Mouse (Mus musculus) heart, postnatal 36 days (tissue): ENCODE measurements at regions not wholly inside any gene's neighbourhood (a gene's known extent, or its start where the extent isn't known, plus 50 kb on each side); places are given as distances from the start of the nearest gene placed in this dataset.

Source experiments
- DNase-seq, 2 experiments: peaks; one replicate each; pipeline ENCODE4 v3.0.0; 2021 to 2022
- intact Hi-C: fragments of 180-260 bp; cut with DNase I; formaldehyde crosslinking; loops from one replicate; pipeline ENCODE4 v1.15.1; 2025

GRCm38 (mm10) chrX:12358026-12358425 lies 197.9 kb upstream of the Bcor start:
- intact Hi-C loops: no loop called here

DNA sequence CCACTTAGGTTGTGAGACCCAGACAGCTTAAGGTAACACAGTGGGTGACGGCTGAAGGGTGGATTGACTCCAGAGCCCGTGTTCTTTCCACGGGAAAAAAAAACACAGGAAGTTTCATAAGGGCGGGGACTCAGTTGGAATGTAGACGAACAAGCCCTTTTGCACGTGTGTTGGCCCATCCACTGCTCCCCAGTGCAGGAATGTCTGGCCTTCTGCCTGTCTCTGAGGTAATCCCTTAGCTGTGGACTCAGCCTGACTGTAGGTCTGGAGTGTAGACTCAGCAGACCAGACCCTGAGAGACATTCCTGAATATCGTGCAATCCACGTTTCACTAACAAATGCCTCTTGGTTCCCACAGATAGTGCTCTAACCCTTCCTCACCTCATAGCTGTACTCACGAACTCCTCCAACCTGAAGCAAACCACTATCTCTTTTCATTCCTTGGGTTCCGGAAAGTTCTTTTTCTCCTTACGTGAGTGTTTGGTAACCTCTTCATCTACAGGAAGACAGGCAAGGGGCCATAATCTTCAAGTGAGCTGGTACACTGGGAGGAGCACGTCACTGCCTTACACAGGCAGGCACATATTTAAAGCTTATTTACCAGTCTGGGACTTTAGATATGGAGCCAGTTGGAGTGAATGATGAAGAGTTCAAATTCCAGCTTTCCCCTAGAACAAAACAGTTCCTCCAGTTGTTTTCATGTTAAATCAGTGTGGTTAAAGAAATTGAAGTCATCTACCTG lies 205.6 kb upstream of the Bcor start:
- peak; percentile 10 to 19 for DNase-seq
- intact Hi-C loops: no loop called here

More at GRCm38 (mm10) chrX:12358026-12358425, 197.9 kb upstream of the Bcor start:
- no peak for DNase-seq

- intact Hi-C loops: no loop called here
- no peak for DNase-seq
These were observed 206.6 kb upstream of the Bcor start for GRCm38 (mm10) chrX:12366801-12367200.

DNA sequence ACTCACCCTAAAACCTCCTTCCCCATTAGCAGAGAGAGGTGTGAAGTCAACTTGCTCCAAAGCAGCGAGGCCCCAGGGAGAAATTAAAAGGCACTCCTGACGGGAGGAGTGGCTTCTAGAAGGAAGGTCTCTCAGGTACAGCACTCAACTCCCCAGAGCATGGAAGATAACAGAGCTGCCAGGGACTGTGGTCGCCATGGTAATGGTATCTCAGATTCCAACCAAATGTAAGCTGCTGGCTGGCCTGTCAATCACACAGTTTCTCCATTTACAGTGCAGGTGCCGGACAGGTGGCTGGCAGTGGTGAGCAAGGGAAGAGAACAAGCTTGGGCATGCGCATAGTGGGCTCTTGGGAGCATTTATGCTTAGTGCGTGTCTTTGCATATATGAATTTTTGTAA lies 213.5 kb upstream of the Bcor start:
- intact Hi-C loops: no loop called here
- DNase-seq: no peak

DNA sequence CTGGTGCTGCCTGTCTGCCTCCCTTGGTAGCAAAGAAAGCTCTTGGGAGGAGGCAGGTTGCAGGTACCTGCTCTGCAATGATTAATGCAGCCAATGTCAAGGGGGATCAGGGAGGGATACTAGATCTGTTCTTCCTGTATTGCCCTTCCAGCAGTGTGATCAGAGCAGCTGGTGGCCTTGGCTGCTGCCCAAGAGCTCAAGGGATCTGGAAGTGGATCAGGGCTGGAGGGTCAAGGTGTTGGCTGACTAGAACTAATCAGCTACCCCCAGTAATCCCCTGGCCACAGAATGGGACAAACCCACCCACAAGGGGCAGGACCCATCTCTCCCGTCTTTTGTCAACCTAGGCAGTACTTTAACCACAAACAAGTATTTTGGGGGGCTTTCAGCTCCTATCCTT lies 211.8 kb upstream of the Atp6ap2 start:
- intact Hi-C loops: no loop called here
- no peak for DNase-seq

DNA sequence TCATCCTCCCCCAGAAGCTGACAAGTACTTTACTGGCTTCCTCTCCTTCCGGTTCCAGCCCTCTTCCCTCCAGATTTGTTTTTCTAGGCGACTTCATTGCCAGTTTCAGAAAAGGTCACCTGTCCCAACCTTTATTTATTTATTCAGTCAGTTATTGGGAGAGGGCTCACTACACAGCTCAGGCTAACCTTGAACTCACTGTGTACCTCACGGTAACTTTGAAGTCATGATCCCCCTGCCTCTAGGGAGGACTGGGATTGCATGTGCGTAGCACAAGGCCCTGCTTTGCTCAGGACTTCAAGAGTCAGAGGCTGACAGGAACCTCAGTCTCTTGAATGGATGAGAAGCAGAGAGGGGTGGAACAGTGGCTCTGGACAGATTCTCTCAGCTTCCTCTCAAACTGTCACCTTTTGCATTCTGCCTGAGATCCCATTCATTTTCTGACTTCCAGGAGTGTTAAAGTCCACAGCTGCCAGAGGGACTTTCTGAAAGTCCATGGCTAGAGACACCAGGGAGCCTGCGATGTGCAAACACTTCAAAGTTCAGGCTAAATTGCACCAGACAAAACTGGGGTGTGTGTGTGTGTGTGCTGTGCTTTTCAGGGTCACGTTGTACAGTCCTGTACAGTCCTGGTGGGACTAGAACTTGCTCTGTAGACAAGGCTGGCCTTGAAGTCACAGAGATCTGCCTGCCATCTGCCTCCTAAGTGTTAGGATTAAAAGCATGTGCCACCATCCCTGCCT lies 211.2 kb upstream of the Atp6ap2 start:
- DNase-seq: no peak
- intact Hi-C loops: no loop called here

- DNase-seq: peak; percentile 2 to 4
- intact Hi-C loops: no loop called here
These were observed 210.2 kb upstream of the Atp6ap2 start for GRCm38 (mm10) chrX:12377441-12377840.

DNA sequence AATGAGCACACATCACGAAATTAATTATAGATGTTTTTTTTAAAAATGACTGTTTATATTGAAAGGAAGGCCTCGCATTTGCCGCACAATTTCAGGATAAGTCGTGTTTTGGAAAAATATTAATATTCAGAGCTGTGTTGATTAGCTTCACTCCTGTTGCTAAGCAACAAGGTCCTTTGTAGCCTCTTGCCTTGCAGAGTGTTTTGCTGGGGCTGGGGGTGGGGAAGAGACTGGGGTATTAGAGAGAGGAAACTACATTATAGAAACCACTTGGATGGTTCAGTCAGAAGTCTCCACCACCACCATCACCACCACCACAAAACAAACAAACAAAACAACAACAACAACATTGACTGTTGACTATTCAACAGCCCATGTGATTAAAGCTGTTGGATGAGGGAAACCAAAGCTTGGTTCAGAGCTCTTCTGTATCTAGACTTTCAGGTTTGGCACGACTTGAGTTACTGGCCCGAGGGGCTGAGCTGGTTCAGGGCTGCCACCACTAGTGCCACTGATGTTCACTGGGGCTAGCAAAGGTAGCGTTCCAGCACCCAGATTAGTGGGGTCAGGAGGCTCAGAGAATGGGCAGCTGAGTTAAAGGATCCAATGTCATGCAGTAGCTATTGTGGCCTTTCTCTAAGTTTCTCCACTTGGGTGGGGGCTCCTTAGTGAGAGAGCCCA lies 195.3 kb upstream of the Atp6ap2 start:
- DNase-seq: no peak
- intact Hi-C loops: no loop called here

DNA sequence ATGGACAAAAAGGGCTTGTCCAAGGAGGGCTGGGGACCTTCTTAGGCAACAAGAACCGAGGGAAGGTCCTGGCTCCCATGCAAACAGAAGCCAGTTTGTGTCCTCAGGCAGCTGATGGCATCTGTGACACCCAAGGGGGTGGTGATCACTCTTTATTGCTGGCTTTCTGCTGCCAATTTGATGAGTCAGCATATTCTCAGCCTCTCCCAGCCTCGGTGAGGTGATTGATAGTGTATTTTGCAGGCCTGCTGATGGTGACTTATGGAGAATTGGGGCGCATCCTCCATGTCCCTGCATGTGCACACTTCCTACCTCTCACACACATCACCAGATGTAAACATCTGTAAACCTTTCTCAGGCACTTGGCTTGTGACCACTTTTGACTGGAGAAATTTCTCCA lies 178.3 kb upstream of the Atp6ap2 start:
- intact Hi-C loops: no loop called here
- DNase-seq: no peak

GRCm38 (mm10) chrX:12425566-12425965 lies 162.0 kb upstream of the Atp6ap2 start:
- intact Hi-C loops: no loop called here
- no peak for DNase-seq

GRCm38 (mm10) chrX:12426664-12427063 lies 160.9 kb upstream of the Atp6ap2 start:
- intact Hi-C loops: no loop called here
- no peak for DNase-seq

GRCm38 (mm10) chrX:12432289-12432688 lies 155.3 kb upstream of the Atp6ap2 start:
- DNase-seq: no peak
- intact Hi-C loops: no loop called here

- intact Hi-C loops: no loop called here
- DNase-seq: no peak
These were observed 151.9 kb upstream of the Atp6ap2 start for GRCm38 (mm10) chrX:12435656-12436055.

DNA sequence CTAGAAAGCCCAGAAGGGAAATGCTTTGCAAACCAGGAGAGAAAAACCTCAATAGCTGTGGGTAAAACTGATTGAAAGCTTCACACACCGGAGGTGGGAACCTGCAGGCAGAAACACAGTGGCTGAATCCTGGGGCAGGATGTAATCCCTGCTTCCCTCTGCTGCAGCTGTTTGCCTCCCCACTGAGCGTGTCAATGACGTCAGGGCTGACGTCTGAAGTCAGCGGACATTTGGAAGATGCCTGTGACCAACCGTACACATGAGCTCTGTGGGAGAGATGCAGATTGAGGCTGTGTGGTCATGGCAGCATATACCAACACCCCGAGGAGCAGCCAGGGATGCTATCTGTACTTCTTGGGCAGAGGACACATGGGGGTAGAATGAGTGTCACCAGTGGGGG lies 151.5 kb upstream of the Atp6ap2 start:
- no peak for DNase-seq
- intact Hi-C loops: no loop called here

DNA sequence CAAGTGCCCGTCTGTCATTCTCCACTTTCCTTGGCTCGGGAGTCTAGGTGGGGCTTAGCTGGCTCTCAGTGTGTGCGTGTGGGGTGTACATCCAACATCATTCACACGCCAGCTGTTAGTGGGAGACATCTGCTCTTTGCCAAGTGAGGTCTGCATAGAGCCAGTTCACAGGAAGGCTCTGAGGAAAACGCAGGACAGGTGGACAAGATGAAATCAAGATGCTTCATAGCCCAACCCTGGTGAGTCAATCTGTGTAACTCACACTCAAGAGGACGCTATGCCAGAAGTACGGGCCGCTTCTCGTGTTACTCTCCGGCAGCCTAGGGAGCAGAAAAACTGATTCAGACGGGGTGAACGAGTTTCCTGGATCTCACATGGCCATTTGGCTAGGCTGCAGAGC lies 148.2 kb upstream of the Atp6ap2 start:
- intact Hi-C loops: no loop called here
- no peak for DNase-seq

- DNase-seq: no peak
- intact Hi-C loops: no loop called here
These were observed 143.8 kb upstream of the Atp6ap2 start for GRCm38 (mm10) chrX:12443794-12444193.

GRCm38 (mm10) chrX:12445093-12445492 lies 142.5 kb upstream of the Atp6ap2 start:
- intact Hi-C loops: no loop called here
- no peak for DNase-seq

GRCm38 (mm10) chrX:12447962-12448361 lies 139.6 kb upstream of the Atp6ap2 start:
- no peak for DNase-seq
- intact Hi-C loops: no loop called here

GRCm38 (mm10) chrX:12449688-12450087 lies 137.9 kb upstream of the Atp6ap2 start:
- no peak for DNase-seq
- intact Hi-C loops: no loop called here

- intact Hi-C loops: no loop called here
- no peak for DNase-seq
These were observed 134.4 kb upstream of the Atp6ap2 start for GRCm38 (mm10) chrX:12452979-12453769.

DNA sequence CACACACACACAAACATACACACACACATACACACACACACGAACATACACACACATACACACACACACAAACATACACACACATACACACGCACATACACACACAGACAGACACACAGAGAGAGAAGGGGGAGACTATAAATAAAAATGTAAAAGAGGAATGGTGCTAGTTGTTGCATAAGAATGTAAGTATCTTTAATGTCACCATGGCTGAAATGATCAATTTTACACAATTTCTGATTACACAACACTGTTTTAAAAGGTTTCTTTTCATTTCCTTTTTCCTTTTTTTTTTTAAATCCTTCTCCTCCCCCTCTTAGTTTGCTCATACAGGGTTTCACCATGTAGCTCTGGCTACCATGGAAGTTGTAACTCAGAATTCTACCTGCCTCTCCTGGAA lies 125.9 kb upstream of the Atp6ap2 start:
- intact Hi-C loops: no loop called here
- DNase-seq: no peak
